Mouse (Mus musculus) intestine, embryonic 14.5 days (tissue): ENCODE data around the gene Pacsin2. TPM values are rescaled to one million over a fixed set of nuclear protein-coding genes. Genes with fewer than 3 reads are reported as not detected.

Experiments used
- ATAC-seq: fragments of 200-750 bp; cut with Nextera tagmentation; replicated peaks from 2 replicates; pipeline ENCODE4 v1.8.0; 2017; ENCODE audit warnings: low read depth, moderate number of reproducible peaks, moderate TSS enrichment, moderate library complexity; ENCODE audit not compliant: low FRiP score, low TSS enrichment
- DNase-seq: peaks from one replicate; pipeline ENCODE4 v3.0.0-alpha.2; 2018; ENCODE audit warnings: low spot score
- H3K27ac ChIP-seq: fragments of 300-500 bp; sonication (generic); 2 replicates; pipeline ENCODE4 v1.5.1; 2014; ENCODE audit warnings: low read depth, mild to moderate bottlenecking, control low read depth
- H3K27me3 ChIP-seq: fragments of 300-500 bp; sonication (generic); replicated peaks from 2 replicates; pipeline ENCODE4 v1.6.1; 2014; ENCODE audit warnings: low read length, control low read depth; ENCODE audit not compliant: control insufficient read depth, insufficient read depth
- H3K36me3 ChIP-seq: fragments of 300-500 bp; sonication (generic); 2 replicates; pipeline ENCODE4 v1.6.1; 2014; ENCODE audit warnings: low read length, control low read depth; ENCODE audit not compliant: control insufficient read depth, insufficient read depth
- H3K4me1 ChIP-seq: fragments of 300-500 bp; sonication (generic); replicated peaks from 2 replicates; pipeline ENCODE4 v1.6.1; 2014; ENCODE audit warnings: low read length, control low read depth, mixed read lengths; ENCODE audit not compliant: control insufficient read depth, insufficient read depth
- H3K4me2 ChIP-seq: fragments of 300-500 bp; sonication (generic); 2 replicates; pipeline ENCODE4 v1.6.1; 2014; ENCODE audit warnings: low read length
- H3K4me3 ChIP-seq: fragments of 300-500 bp; sonication (generic); 2 replicates; pipeline ENCODE4 v1.5.1; 2014; ENCODE audit warnings: low read depth, low read length, control low read depth, mixed read lengths
- H3K9ac ChIP-seq: fragments of 300-500 bp; sonication (generic); 2 replicates; pipeline ENCODE4 v1.6.1; 2014; ENCODE audit warnings: mild to moderate bottlenecking, low read length
- H3K9me3 ChIP-seq: fragments of 300-500 bp; sonication (generic); 2 replicates; pipeline ENCODE4 v1.6.1; 2016; ENCODE audit warnings: low read length, control low read depth; ENCODE audit not compliant: control insufficient read depth
- WGBS: fragments of 180-500 bp; shearing (Covaris S2); extraction: QIAGEN DNeasy Blood & Tissue Kit; methylation state at CpG from one replicate; pipeline ENCODE4 v1.1.7; 2014; 5-methylcytosine and 5-hydroxymethylcytosine counted together
- polyA plus RNA-seq: library from polyadenylated mRNA; unstranded; fragments of >200 nt; fragmentation: Nextera tagmentation; extraction: Ambion mirVana; gene quantifications from 2 replicates; pipeline ENCODE4 v1.2.1, GENCODE M21; 2014

Gene Pacsin2
- polyA plus RNA-seq, 1 experiment from 2014 or later = 63.9 TPM

DNA sequence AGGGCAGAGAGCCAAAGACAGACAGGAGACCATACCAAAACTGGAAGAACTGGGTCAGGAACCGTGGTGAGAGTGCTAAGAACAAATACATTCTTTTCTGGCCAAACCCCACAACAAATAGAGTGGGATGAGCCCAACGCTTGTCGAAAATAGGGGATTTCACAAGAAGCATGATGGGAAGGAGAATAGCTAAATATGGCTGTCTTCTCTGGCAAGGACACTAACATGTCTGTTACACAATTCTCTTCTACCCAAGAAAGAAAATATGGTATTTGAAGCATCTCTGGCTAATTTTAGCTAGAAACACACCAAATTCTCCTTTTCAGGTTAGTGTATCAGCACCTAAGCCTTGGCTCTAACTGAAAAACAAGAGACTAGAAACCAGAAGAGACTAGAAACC lies 104.3 kb downstream of the Pacsin2 start:
- Histone ChIP-seq H3K9me3 (no peaks in the 10 kb centered on the region), H3K27ac (no peak overlapping the region), H3K9ac (no peak overlapping the region), H3K36me3 (no peaks in the 10 kb centered on the region), H3K4me3 (no peak overlapping the region), H3K27me3 (no peaks in the 10 kb centered on the region), H3K4me1 (no peaks in the 10 kb centered on the region), H3K4me2 (no peak overlapping the region)
- ATAC-seq (no peak), DNase-seq (no peak)
- 76% methylated on average over 3 of the region's 3 CpGs for WGBS

DNA sequence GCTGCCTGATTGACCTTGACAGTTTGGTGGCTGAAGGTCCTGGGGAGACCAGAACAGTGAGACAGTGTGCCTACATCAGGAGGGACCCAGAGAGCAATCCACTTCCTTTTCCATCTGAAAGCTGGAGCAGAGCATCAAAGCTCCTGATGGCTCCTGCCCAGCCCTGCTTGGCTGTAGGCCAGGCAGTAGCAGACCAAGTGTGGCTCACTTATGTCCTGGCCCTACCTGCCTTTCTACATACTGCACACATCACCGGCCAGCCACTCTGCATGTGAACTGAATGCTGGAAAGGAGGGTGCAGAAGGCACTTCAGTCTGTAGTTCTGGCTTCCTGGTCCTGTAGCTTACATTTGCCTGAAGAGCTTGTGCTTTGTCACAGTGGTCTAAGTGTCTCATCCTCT lies 105.9 kb downstream of the Pacsin2 start:
- H3K4me2 ChIP-seq = no peak overlapping the region
- no peaks in the 10 kb centered on the region for H3K27me3 ChIP-seq
- no peak overlapping the region for H3K4me3 ChIP-seq
- H3K9me3 ChIP-seq = no peaks in the 10 kb centered on the region
- no peaks in the 10 kb centered on the region for H3K4me1 ChIP-seq
- ATAC-seq = no peak
- DNase-seq = no peak
- no peaks in the 10 kb centered on the region for H3K36me3 ChIP-seq
- no peak overlapping the region for H3K9ac ChIP-seq
- 100% methylated on average over 1 of the region's 1 CpGs for WGBS
- H3K27ac ChIP-seq = no peak overlapping the region

DNA sequence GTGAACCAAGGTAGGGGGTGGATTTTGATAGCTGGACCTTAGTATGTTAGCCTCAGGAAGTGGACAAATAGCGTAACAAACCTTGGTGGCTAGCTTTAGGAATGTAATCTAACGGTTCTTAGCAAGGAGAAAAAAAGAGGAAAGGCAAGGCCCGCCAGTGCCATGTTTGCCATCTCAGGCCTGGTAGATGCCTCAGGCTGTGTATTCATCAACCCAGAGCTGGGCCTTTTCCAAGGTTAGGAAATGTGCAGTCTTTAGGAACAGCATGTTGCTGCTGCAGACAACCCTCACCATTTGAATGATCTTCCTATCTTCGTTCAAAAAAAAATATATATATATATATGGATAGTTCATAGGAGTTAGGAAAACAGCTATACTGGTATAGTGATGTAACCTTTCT lies 112.9 kb downstream of the Pacsin2 start:
- H3K36me3 ChIP-seq = peaks cover 6% of the 10 kb centered on the region; the same call in 1 of the 2 replicates
- WGBS = 75% methylated on average over 4 of the region's 4 CpGs
- no peaks in the 10 kb centered on the region for H3K9me3 ChIP-seq
- H3K4me2 ChIP-seq = no peak overlapping the region
- peaks cover 9% of the 10 kb centered on the region; the same call in 1 of the 2 replicates for H3K4me1 ChIP-seq
- no peaks in the 10 kb centered on the region for H3K27me3 ChIP-seq
- H3K27ac ChIP-seq = peak overlapping the region; percentile 92
- ATAC-seq (no peak), DNase-seq (no peak)
- no peak overlapping the region for H3K4me3 ChIP-seq
- H3K9ac ChIP-seq = no peak overlapping the region

DNA sequence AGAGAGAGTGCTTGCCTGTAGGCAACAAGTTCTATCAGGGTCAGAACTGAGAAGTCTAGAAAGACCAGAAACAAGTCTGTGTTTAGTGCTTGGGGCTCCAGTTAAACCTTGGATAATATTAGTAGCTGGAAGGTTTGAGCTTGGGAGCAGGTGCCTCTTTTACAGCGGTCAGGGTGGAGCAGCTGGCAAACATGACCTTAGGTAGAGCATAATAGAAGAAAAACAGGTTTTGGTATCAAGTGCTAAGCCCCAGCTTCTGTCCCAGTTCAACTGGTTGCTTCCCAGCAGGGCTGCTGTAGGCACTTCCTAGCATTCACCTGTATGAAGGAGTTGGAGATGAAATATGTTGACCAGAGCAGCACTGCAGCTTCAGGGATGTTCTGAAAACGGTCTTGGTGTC lies 113.5 kb downstream of the Pacsin2 start:
- Histone ChIP-seq H3K4me2 (peak overlapping the region; percentile 81), H3K9ac (peak overlapping the region; percentile 56; the same call in 1 of the 2 replicates), H3K4me1 (peaks cover 9% of the 10 kb centered on the region; the same call in 1 of the 2 replicates), H3K27me3 (no peaks in the 10 kb centered on the region), H3K9me3 (no peaks in the 10 kb centered on the region), H3K27ac (peak overlapping the region; percentile 92), H3K4me3 (peak overlapping the region; percentile 85), H3K36me3 (peaks cover 10% of the 10 kb centered on the region; the same call in 1 of the 2 replicates)
- no peak for DNase-seq
- peak; percentile 56 for ATAC-seq
- WGBS = 43% methylated on average over 2 of the region's 2 CpGs

DNA sequence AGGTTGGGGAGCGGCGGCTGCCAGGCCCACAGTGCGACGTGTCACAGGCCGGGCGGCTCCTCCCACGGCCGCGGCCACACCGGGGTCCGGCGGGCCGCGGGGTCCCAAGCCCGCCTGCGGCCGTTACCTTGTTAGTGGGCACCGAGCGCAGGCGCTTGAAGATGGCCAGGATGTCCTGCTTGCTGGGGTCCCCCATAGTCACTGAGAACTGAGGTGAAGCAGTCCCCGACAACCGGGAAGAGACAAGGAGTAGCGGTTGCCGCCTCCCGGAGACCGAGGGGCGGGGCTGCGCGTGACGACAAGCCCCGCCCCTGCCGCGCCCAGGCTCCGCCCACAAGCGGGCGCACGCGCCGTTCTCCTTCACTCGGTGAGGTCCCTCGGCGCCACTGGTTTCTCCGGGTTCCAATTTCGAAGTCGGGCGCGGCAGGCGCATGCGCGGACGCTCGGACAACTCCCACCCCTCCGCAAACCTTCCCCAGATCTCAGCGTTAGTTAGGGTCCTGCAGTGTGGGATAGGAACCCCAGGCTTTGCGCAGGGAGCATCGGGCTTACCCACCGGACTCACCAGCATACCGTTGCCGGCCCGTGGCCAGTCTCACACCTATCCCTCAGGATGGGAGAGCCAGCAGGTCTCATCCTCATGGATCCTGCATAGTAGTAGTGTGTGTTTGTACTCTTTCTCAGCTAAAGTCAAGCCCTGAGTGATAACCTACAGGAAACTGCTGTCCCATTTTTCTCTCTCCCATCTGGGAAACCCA lies 114.3 kb downstream of the Pacsin2 start, which contains the start of gene Arfgap3:
Gene Arfgap3, minus strand, starts transcription at position 294 of the 758 bp plus-strand sequence.
- ATAC-seq (peak; percentile 89), DNase-seq (peak; percentile 96)
- Histone ChIP-seq H3K4me2 (peak within 1 kb of the TSS; percentile 81), H3K27me3 (no peaks in the 10 kb centered on the region), H3K27ac (peak within 1 kb of the TSS; percentile 92), H3K4me3 (peak within 1 kb of the TSS; percentile 85), H3K9me3 (no peaks in the 10 kb centered on the region), H3K4me1 (peaks cover 9% of the 10 kb centered on the region; the same call in 1 of the 2 replicates), H3K9ac (peak within 1 kb of the TSS; percentile 73), H3K36me3 (peaks cover 10% of the 10 kb centered on the region; the same call in 1 of the 2 replicates)
- under 1% methylated on average over 59 of the region's 60 CpGs for WGBS

DNA sequence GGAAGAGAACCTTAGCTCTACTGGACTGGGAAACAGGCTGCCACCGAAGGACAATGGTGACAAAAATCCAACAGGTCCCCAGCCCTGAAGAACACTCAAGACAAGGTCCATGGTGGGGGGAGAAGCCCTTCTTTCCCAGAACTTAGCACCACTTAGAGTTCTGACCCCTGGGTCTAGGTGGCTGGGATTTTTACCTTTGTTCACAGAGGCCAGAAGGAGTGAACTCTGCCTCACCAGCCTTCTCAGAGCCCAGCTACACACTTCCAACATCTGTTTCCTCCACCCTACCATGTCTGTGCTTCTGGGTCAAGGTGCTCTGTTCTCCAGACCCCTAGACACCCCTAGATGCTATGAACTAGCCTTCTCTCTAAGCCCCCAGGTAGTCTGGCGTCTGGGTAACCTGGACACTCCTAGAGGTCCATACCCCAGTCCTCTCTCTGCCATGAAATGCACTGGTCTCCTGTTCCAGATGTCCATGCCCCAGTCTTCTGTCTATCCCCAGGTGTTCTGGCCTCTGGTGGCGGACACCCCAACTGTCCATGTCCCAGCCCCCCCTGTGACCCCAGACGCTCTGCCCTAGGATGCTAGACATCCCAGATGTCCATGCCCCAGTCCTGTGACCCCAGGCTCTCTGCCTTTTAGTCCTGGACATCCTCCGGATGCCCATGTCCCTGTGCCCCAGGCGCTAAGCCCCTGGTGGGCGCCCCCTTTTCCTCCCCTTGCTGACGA lies 115.0 kb downstream of the Pacsin2 start:
- no peaks in the 10 kb centered on the region for H3K27me3 ChIP-seq
- peak overlapping the region; percentile 85 for H3K4me3 ChIP-seq
- H3K9ac ChIP-seq = peak overlapping the region; percentile 73
- ATAC-seq = peak; percentile 14
- 15% methylated on average over 8 of the region's 8 CpGs for WGBS
- DNase-seq = no peak
- H3K4me2 ChIP-seq = peak overlapping the region; percentile 81
- H3K4me1 ChIP-seq = peaks cover 9% of the 10 kb centered on the region; the same call in 1 of the 2 replicates
- H3K27ac ChIP-seq = peak overlapping the region; percentile 22; the same call in 1 of the 2 replicates
- H3K36me3 ChIP-seq = peaks cover 10% of the 10 kb centered on the region; the same call in 1 of the 2 replicates
- H3K9me3 ChIP-seq = no peaks in the 10 kb centered on the region

DNA sequence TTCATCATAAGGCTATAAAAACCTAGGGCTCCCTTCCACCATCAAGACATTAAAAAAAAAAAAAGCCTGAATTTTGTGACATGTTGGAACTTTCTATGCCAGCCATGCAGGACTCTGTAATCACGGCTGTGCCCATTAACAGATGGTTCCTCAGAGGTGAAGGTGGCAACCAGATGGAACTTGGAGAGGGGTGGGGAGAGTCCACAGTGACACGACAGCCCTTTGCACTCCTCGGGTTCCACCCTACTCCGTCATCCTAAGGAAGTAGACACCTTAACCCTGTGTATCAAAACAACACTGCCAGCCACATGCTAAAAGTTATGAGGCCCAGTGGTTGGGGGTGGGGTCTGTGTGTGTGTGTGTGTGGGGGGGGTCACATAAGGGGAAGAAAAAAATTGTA lies 115.7 kb downstream of the Pacsin2 start:
- peaks cover 10% of the 10 kb centered on the region; the same call in 1 of the 2 replicates for H3K36me3 ChIP-seq
- no peak overlapping the region; the same call in 1 of the 2 replicates for H3K9ac ChIP-seq
- DNase-seq (no peak), ATAC-seq (no peak)
- H3K4me1 ChIP-seq = peaks cover 9% of the 10 kb centered on the region; the same call in 1 of the 2 replicates
- 65% methylated on average over 4 of the region's 4 CpGs for WGBS
- H3K4me3 ChIP-seq = peak overlapping the region; percentile 85; the same call in 1 of the 2 replicates
- H3K27me3 ChIP-seq = no peaks in the 10 kb centered on the region
- H3K9me3 ChIP-seq = no peaks in the 10 kb centered on the region
- peak overlapping the region; percentile 81 for H3K4me2 ChIP-seq
- H3K27ac ChIP-seq = no peak overlapping the region

DNA sequence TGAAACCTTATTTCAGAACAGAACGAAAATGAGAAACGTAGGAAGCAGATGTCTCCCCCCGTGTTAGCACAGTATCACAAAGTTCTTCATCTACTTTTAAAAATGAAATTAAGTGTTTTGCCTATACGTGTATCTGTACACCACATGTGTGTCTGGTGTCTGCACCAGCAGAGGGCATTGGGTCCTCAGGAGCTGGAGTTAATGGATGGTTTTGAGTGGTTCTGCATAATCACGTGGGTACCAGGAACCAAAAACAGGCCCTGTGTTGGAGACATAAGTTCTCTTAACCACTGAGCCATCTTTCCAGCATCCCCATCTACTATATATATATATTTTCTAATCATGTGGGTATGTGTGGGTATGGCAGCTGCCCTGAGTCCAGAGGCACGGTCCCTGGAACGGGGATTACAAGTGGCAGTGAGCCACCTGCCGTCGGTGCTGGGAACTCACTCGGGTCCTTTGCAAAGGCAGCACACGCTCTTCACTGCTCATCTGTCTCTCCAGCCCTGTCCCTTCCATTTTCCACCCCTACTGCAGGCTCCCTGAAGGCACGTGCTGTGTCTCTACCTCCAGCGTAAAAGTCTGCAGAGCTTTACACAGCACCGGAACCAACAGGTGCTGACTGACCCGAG lies 118.4 kb downstream of the Pacsin2 start:
- no peak for ATAC-seq
- H3K36me3 ChIP-seq = peaks cover 31% of the 10 kb centered on the region
- H3K4me3 ChIP-seq = no peak overlapping the region
- H3K27ac ChIP-seq = no peak overlapping the region
- peaks cover 9% of the 10 kb centered on the region; the same call in 1 of the 2 replicates for H3K4me1 ChIP-seq
- no peaks in the 10 kb centered on the region for H3K9me3 ChIP-seq
- WGBS = 85% methylated on average over 15 of the region's 15 CpGs
- no peak overlapping the region for H3K4me2 ChIP-seq
- DNase-seq = no peak
- no peak overlapping the region for H3K9ac ChIP-seq
- no peaks in the 10 kb centered on the region for H3K27me3 ChIP-seq
